Mouse (Mus musculus) embryonic facial prominence, embryonic 11.5 days (tissue): ENCODE results near the gene Gm14408. TPM values are rescaled to one million over a fixed set of nuclear protein-coding genes. Genes with fewer than 3 reads are reported as not detected.
"Not testable (repeated sequence)": the region's sequence is repeated elsewhere in the genome, so short reads cannot be mapped to it uniquely, and the experiment has no call there.

Experiments used
- ATAC-seq: fragments of 200-750 bp; cut with Nextera tagmentation; replicated peaks from 2 replicates; pipeline ENCODE4 v1.8.0; 2017; ENCODE audit warnings: low read depth; ENCODE audit not compliant: insufficient number of reproducible peaks, low FRiP score, low TSS enrichment
- DNase-seq: peaks from one replicate; pipeline ENCODE4 v3.0.0-alpha.2; 2015; ENCODE audit warnings: low spot score
- H3K27ac ChIP-seq: fragments of 300-500 bp; sonication (generic); replicated peaks from 2 replicates; pipeline ENCODE4 v1.5.1; 2014; ENCODE audit warnings: mild to moderate bottlenecking, low read depth, low read length, control low read depth
- H3K27me3 ChIP-seq: fragments of 300-500 bp; sonication (generic); 2 replicates; pipeline ENCODE4 v1.6.1; 2014; ENCODE audit warnings: mild to moderate bottlenecking, low read length, moderate library complexity, mixed read lengths; ENCODE audit not compliant: control insufficient read depth, insufficient read depth
- H3K36me3 ChIP-seq: fragments of 300-500 bp; sonication (generic); replicated peaks from 2 replicates; pipeline ENCODE4 v1.6.1; 2014; ENCODE audit warnings: low read depth, mild to moderate bottlenecking, low read length, moderate library complexity, mixed read lengths; ENCODE audit not compliant: control insufficient read depth, insufficient read depth
- H3K4me1 ChIP-seq: fragments of 300-500 bp; sonication (generic); 2 replicates; pipeline ENCODE4 v1.6.1; 2014; ENCODE audit warnings: low read length, mixed read lengths; ENCODE audit not compliant: control insufficient read depth, insufficient read depth
- H3K4me2 ChIP-seq: fragments of 300-500 bp; sonication (generic); 2 replicates; pipeline ENCODE4 v1.6.1; 2014; ENCODE audit warnings: low read depth, mild to moderate bottlenecking, control low read depth, low read length, moderate library complexity
- H3K4me3 ChIP-seq: fragments of 300-500 bp; sonication (generic); 2 replicates; pipeline ENCODE4 v1.5.1; 2014; ENCODE audit warnings: low read depth, low read length, control low read depth
- H3K9ac ChIP-seq: fragments of 300-500 bp; sonication (generic); replicated peaks from 2 replicates; pipeline ENCODE4 v1.6.1; 2014; ENCODE audit warnings: mild to moderate bottlenecking, control low read depth, low read length
- H3K9me3 ChIP-seq: fragments of 300-500 bp; sonication (generic); replicated peaks from 2 replicates; pipeline ENCODE4 v1.6.1; 2016; ENCODE audit warnings: mild to moderate bottlenecking, low read length, inconsistent platforms, mixed read lengths; ENCODE audit not compliant: control insufficient read depth
- WGBS: fragments of 180-500 bp; shearing (Covaris S2); extraction: QIAGEN DNeasy Blood & Tissue Kit; methylation state at CpG from one replicate; pipeline ENCODE4 v1.1.7; 2014; 5-methylcytosine and 5-hydroxymethylcytosine counted together
- polyA plus RNA-seq: library from polyadenylated mRNA; unstranded; fragments of >200 nt; fragmentation: Nextera tagmentation; extraction: Ambion mirVana; gene quantifications from 2 replicates; pipeline ENCODE4 v1.2.1, GENCODE M21; 2014

Gene Gm14408
- polyA plus RNA-seq, result not detected in 2 replicates

GRCm38 (mm10) chr2:176830840-176831239, at the start of gene Gm14408:
Gene Gm14408, plus strand, starts transcription at chr2:176831140.
- not testable (repeated sequence) for DNase-seq, H3K4me1 ChIP-seq, H3K27me3 ChIP-seq, H3K4me3 ChIP-seq, H3K9me3 ChIP-seq, H3K4me2 ChIP-seq, ATAC-seq, H3K27ac ChIP-seq, H3K36me3 ChIP-seq, H3K9ac ChIP-seq
- 93% methylated on average over 1 of the region's 3 CpGs for WGBS

- Histone ChIP-seq H3K4me3 (peak within 1 kb of the TSS; percentile 32), H3K9ac (0 out of 2 replicates have a peak within 1 kb of the TSS, but pooled peaks have one; percentile 37)
- WGBS, result no CpG with 5 or more reads among the region's 6 CpGs
- H3K9me3 ChIP-seq, H3K27ac ChIP-seq, ATAC-seq, H3K4me2 ChIP-seq, H3K27me3 ChIP-seq, H3K36me3 ChIP-seq, H3K4me1 ChIP-seq, DNase-seq: not testable (repeated sequence)
Observed at GRCm38 (mm10) chr2:176798312-176798711, 32.6 kb upstream of the Gm14408 start, which contains the start of gene Gm14295. Gene Gm14295, plus strand, starts transcription at chr2:176798612.

- H3K9me3 ChIP-seq, H3K4me1 ChIP-seq, ATAC-seq, H3K36me3 ChIP-seq, H3K27ac ChIP-seq, DNase-seq, H3K27me3 ChIP-seq, H3K4me2 ChIP-seq: not testable (repeated sequence)
- Histone ChIP-seq H3K4me3 (peak overlapping the region; percentile 32), H3K9ac (0 out of 2 replicates have a peak overlapping the region, but pooled peaks have one; percentile 37)
- 22% methylated on average over 10 of the region's 15 CpGs for WGBS
Observed at GRCm38 (mm10) chr2:176798785-176799184, 32.2 kb upstream of the Gm14408 start.

Other genes starting within 250 kb of the Gm14408 start
- gene Gm14308, start 194.8 kb upstream of the Gm14408 start, polyA plus RNA-seq, result 26.9 and 34.5 TPM in 2 replicates
- gene Zfp973, start 160.6 kb upstream of the Gm14408 start, polyA plus RNA-seq, result 8.8 and 9.8 TPM in 2 replicates
- gene Gm14305, start 122.8 kb upstream of the Gm14408 start, polyA plus RNA-seq, result 39.1 and 40.6 TPM in 2 replicates
- gene Gm14295, start 32.5 kb upstream of the Gm14408 start, polyA plus RNA-seq, result 14.2 and 14.4 TPM in 2 replicates
- 14.0 and 16.8 TPM in 2 replicates for gene Gm14296, start 96.7 kb downstream of the Gm14408 start, polyA plus RNA-seq
- 14.5 and 15.1 TPM in 2 replicates for gene Gm14419, start 169.8 kb downstream of the Gm14408 start, polyA plus RNA-seq
- not detected in 2 replicates for gene Gm14401, start 243.2 kb downstream of the Gm14408 start, polyA plus RNA-seq